Mouse (Mus musculus) forebrain, embryonic 14.5 days (tissue): Measurements from ENCODE around the gene Rubcn. TPM values are rescaled to one million over a fixed set of nuclear protein-coding genes. Genes with fewer than 3 reads are reported as not detected.

Experiments
- ATAC-seq: fragments of 200-750 bp; cut with Nextera tagmentation; 2 replicates; pipeline ENCODE4 v1.8.0; 2017; ENCODE audit warnings: mild to moderate bottlenecking, moderate library complexity
- DNase-seq: peaks from one replicate; pipeline ENCODE4 v3.0.0-alpha.2; 2015; ENCODE audit warnings: low spot score
- H3K27ac ChIP-seq: fragments of 300-500 bp; sonication (generic); 2 replicates; pipeline ENCODE4 v1.5.1; 2014; ENCODE audit warnings: low read depth, mild to moderate bottlenecking, control low read depth, low read length, moderate library complexity
- H3K27me3 ChIP-seq: fragments of 300-500 bp; sonication (generic); replicated peaks from 2 replicates; pipeline ENCODE4 v1.6.1; 2014; ENCODE audit warnings: low read length, control low read depth, mixed read lengths; ENCODE audit not compliant: control insufficient read depth, insufficient read depth
- H3K36me3 ChIP-seq: fragments of 300-500 bp; sonication (generic); 2 replicates; pipeline ENCODE4 v1.6.1; 2014; ENCODE audit warnings: low read length, control low read depth; ENCODE audit not compliant: control insufficient read depth, insufficient read depth
- H3K4me1 ChIP-seq: fragments of 300-500 bp; sonication (generic); 2 replicates; pipeline ENCODE4 v1.6.1; 2014; ENCODE audit warnings: antibody characterized with exemption, low read length, control low read depth; ENCODE audit not compliant: control insufficient read depth, insufficient read depth
- H3K4me2 ChIP-seq: fragments of 300-500 bp; sonication (generic); 2 replicates; pipeline ENCODE4 v1.6.1; 2014; ENCODE audit warnings: mild to moderate bottlenecking, control low read depth, low read length
- H3K4me3 ChIP-seq: fragments of 300-500 bp; sonication (generic); 2 replicates; pipeline ENCODE4 v1.5.1; 2014; ENCODE audit warnings: low read depth, low read length, control low read depth
- H3K9ac ChIP-seq: fragments of 300-500 bp; sonication (generic); 2 replicates; pipeline ENCODE4 v1.6.1; 2014; ENCODE audit warnings: mild to moderate bottlenecking, low read length, control low read depth, moderate library complexity
- H3K9me3 ChIP-seq: fragments of 300-500 bp; sonication (generic); replicated peaks from 2 replicates; pipeline ENCODE4 v1.6.1; 2016; ENCODE audit warnings: low read length, control low read depth, mixed read lengths; ENCODE audit not compliant: control insufficient read depth
- WGBS: fragments of 180-500 bp; shearing (Covaris S2); extraction: QIAGEN DNeasy Blood & Tissue Kit; methylation state at CpG from one replicate; pipeline ENCODE4 v1.1.7; 2014; 5-methylcytosine and 5-hydroxymethylcytosine counted together
- polyA plus RNA-seq: library from polyadenylated mRNA; unstranded; fragments of >200 nt; fragmentation: Nextera tagmentation; extraction: Ambion mirVana; gene quantifications from 2 replicates; pipeline ENCODE4 v1.2.1, GENCODE M21; 2014

The Rubcn gene
- polyA plus RNA-seq, 1 experiment from 2014 or later: 20.0 TPM

DNA sequence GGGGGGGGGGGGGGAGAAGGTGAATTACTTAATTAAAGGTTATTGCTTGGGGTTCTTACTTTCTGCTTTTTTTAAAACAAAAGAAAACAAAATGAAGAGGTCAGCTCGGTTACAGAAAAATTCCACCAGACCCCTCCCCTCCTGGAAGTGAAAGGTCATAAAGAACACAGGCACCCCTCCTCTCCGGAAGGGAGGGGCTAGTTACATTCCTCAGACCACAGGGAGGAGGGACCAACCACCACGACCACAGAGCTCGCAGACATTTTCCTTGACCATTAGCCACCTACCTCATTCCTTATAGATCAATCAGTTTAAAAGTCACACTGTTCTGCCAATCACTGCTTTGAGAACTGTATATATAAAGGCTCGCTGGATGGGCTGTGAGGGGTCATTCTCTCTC is 73.7 kb downstream of the Rubcn start:
- Histone ChIP-seq H3K27me3 (no peaks in the 10 kb centered on the region), H3K4me1 (peaks cover 7% of the 10 kb centered on the region), H3K4me3 (no peak overlapping the region), H3K36me3 (no peaks in the 10 kb centered on the region), H3K27ac (no peak overlapping the region), H3K4me2 (no peak overlapping the region), H3K9me3 (no peaks in the 10 kb centered on the region), H3K9ac (no peak overlapping the region)
- 65% methylated on average over 5 of the region's 5 CpGs for WGBS
- DNase-seq (no peak), ATAC-seq (no peak)

DNA sequence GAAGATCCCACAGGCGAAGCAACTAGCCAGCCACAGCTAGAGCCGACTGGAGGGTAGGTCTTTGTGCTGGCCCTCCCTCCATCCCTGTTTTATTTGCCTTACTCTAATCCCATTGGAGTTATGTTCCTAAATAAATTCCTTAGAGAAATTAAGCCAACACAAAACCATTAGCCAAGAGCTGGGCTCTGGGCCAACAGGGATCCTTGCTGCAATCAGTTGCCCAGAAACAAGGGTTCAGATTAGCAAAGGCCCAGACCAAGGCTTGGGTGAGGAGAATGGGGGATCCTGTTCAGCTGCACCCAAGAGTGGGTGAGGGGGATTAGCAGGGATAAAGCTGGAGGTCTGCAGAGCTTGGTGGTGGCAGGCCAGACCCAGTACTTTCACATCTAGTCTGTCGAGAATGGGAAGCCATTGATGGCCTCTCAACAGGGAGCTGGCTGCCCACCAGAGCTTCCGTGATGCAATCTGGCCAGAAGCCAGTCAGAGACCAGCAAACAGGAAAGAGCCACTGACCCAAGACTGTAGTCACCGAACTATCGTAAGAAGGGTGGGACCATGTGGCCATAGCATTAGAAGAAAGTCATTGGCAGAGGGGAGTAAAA is 74.2 kb downstream of the Rubcn start:
- 15% methylated on average over 6 of the region's 6 CpGs for WGBS
- Histone ChIP-seq H3K4me2 (no peak overlapping the region), H3K4me3 (no peak overlapping the region), H3K27ac (peak overlapping the region; percentile 39; the same call in 1 of the 2 replicates), H3K27me3 (no peaks in the 10 kb centered on the region), H3K9ac (no peak overlapping the region), H3K36me3 (no peaks in the 10 kb centered on the region), H3K9me3 (no peaks in the 10 kb centered on the region), H3K4me1 (peaks cover 7% of the 10 kb centered on the region)
- ATAC-seq (peak; percentile 89), DNase-seq (peak; percentile 91)

DNA sequence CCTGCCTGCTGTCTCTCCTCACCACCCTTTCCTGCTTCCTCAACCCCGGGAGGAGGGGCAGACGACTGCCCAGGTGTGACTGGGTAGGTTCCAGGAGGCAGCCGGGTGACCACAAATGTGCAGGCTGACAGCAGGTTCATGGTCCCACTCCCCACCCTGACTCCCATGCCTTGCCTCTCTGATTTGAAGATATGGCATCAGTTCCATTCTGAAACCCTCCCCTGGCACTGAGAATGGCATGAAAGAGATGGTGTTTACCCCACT is 80.2 kb downstream of the Rubcn start, which contains the start of gene Muc20:
Gene Muc20, minus strand, starts transcription at position 10 of the 264 bp plus-strand sequence.
- Histone ChIP-seq H3K4me2 (no peak within 1 kb of the TSS), H3K36me3 (no peaks in the 10 kb centered on the region), H3K4me1 (no peaks in the 10 kb centered on the region), H3K27ac (no peak within 1 kb of the TSS), H3K9me3 (no peaks in the 10 kb centered on the region), H3K4me3 (no peak within 1 kb of the TSS), H3K9ac (no peak within 1 kb of the TSS), H3K27me3 (no peaks in the 10 kb centered on the region)
- ATAC-seq (no peak), DNase-seq (no peak)
- 81% methylated on average over 3 of the region's 3 CpGs for WGBS

DNA sequence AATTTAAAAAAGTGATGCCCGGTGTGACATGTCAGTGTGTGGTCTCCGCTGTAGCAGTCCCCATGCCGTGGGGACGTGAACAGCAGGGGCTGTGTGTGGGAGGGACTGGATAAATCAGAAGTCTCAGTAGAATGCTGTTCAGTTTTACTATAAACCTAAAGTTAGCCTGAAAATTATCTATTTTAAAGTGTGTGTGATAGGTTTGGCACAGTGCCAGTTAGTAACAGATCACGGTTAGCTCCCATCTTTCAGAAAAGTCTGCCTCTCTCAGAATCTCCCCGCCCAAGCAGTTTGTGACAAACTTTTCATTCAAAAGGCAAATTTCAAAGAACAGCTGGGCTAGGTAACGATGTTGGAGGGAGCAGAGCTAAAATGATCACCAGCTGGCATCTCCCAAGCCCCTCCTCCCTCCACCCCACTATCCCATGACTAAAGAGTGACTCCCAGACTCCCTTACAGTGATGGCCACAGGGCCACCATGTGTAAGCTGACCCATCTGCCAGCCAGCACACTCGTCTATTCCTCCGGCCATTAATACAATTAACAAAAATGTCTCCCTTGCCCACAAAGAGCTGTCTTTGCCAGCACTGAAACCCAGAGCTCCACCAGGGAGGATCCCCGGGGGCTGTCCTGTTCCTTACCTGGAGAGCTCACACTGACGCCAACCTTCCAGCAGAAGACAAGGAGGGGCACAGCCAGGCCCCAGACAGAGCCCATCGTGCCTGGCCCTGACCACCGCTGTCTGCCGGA is 80.7 kb downstream of the Rubcn start:
- H3K9ac ChIP-seq: no peak overlapping the region
- DNase-seq: no peak
- no peaks in the 10 kb centered on the region for H3K4me1 ChIP-seq
- no peak for ATAC-seq
- no peak overlapping the region for H3K4me3 ChIP-seq
- H3K27ac ChIP-seq: no peak overlapping the region
- 68% methylated on average over 14 of the region's 14 CpGs for WGBS
- no peak overlapping the region for H3K4me2 ChIP-seq
- no peaks in the 10 kb centered on the region for H3K27me3 ChIP-seq
- no peaks in the 10 kb centered on the region for H3K9me3 ChIP-seq
- no peaks in the 10 kb centered on the region for H3K36me3 ChIP-seq

DNA sequence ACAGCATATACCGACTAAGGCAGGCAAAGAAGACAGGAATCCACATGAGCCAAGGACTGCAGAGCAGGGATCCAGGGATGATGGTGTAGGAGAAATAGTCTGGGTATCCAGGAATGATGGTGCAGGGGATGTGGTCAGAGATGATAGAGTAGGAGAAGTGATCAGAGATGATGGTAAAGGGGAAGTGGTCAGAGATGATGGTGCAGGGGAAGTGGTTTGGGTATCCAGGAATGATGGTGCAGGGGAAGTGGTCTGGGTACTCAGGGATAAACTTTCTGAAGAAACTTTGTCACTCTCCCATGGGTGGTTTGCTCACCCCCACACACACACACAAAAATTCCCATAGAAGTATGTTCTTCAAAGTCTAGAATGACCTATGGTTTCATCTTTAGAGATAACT is 82.4 kb downstream of the Rubcn start:
- Histone ChIP-seq H3K27ac (no peak overlapping the region), H3K9me3 (no peaks in the 10 kb centered on the region), H3K9ac (no peak overlapping the region), H3K4me3 (no peak overlapping the region), H3K4me2 (no peak overlapping the region), H3K4me1 (no peaks in the 10 kb centered on the region), H3K36me3 (no peaks in the 10 kb centered on the region), H3K27me3 (no peaks in the 10 kb centered on the region)
- 75% methylated on average over 1 of the region's 1 CpGs for WGBS
- DNase-seq (no peak), ATAC-seq (no peak)

- no peak for DNase-seq
Measured at GRCm38 (mm10) chr16:32790056-32790455, 87.5 kb downstream of the Rubcn start.

GRCm38 (mm10) chr16:32784840-32785239 is 92.7 kb downstream of the Rubcn start:
- Histone ChIP-seq H3K4me1 (no peaks in the 10 kb centered on the region), H3K36me3 (no peaks in the 10 kb centered on the region), H3K4me3 (no peak overlapping the region), H3K9ac (no peak overlapping the region), H3K9me3 (no peaks in the 10 kb centered on the region), H3K27ac (no peak overlapping the region), H3K27me3 (no peaks in the 10 kb centered on the region), H3K4me2 (no peak overlapping the region)
- peak; percentile 57; the same call in 1 of the 2 replicates for ATAC-seq
- WGBS: 79% methylated on average over 13 of the region's 13 CpGs
- peak; percentile 63 for DNase-seq

More at GRCm38 (mm10) chr16:32790056-32790455, 87.5 kb downstream of the Rubcn start:
- H3K9me3 ChIP-seq: no peaks in the 10 kb centered on the region
- H3K4me3 ChIP-seq: no peak overlapping the region
- no peak overlapping the region for H3K27ac ChIP-seq
- no peak overlapping the region for H3K9ac ChIP-seq
- H3K4me2 ChIP-seq: no peak overlapping the region
- no peak for ATAC-seq
- no peaks in the 10 kb centered on the region for H3K4me1 ChIP-seq
- WGBS: 92% methylated on average over 5 of the region's 5 CpGs
- H3K36me3 ChIP-seq: no peaks in the 10 kb centered on the region
- no peaks in the 10 kb centered on the region for H3K27me3 ChIP-seq

- no peaks in the 10 kb centered on the region for H3K36me3 ChIP-seq
- H3K27me3 ChIP-seq: no peaks in the 10 kb centered on the region
- H3K27ac ChIP-seq: no peak overlapping the region; the same call in 1 of the 2 replicates
- H3K9ac ChIP-seq: no peak overlapping the region
- ATAC-seq (peak; percentile 73), DNase-seq (peak; percentile 69)
- H3K4me1 ChIP-seq: no peaks in the 10 kb centered on the region
- 49% methylated on average over 5 of the region's 5 CpGs for WGBS
- no peak overlapping the region for H3K4me3 ChIP-seq
- H3K9me3 ChIP-seq: no peaks in the 10 kb centered on the region
- H3K4me2 ChIP-seq: no peak overlapping the region
Measured at GRCm38 (mm10) chr16:32783324-32784062, 94.1 kb downstream of the Rubcn start.

DNA sequence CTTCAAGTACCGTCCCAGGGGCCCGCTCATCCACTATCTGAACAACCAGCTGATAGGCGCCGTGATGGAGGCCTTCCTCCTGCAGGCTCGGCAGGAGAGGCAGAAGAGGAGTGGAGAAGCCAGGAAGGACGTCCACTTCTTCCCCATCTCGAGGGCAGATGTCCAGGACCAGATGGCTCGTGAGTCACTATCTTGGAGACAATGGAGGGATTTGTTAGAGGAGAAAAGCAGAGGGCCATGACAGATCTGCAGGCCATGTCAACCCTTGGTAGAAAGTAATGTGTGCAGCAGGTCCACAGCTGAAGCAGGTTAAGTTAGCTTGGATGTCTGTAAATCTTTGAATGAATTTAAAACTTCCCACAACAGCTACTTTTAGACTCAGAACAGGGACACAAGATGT is 98.6 kb downstream of the Rubcn start:
- no peak overlapping the region for H3K4me3 ChIP-seq
- H3K4me2 ChIP-seq: no peak overlapping the region
- no peaks in the 10 kb centered on the region for H3K9me3 ChIP-seq
- H3K36me3 ChIP-seq: no peaks in the 10 kb centered on the region
- H3K27ac ChIP-seq: no peak overlapping the region
- no peak overlapping the region for H3K9ac ChIP-seq
- DNase-seq (no peak), ATAC-seq (no peak)
- H3K4me1 ChIP-seq: no peaks in the 10 kb centered on the region
- H3K27me3 ChIP-seq: no peaks in the 10 kb centered on the region
- 76% methylated on average over 8 of the region's 8 CpGs for WGBS
